Mouse (Mus musculus) megakaryocyte, embryonic 14.5 days (primary cell): ENCODE data around the gene Kcng4. TPM values are rescaled to one million over a fixed set of nuclear protein-coding genes. Genes with fewer than 3 reads are reported as not detected.
A peak's percentile ranks its signal among the peaks of the same experiment; 100 is the strongest.

Experiments
- H3K27me3 ChIP-seq: replicated peaks from 2 replicates; pipeline ENCODE3; 2012; ENCODE audit warnings: inconsistent platforms
- H3K36me3 ChIP-seq: replicated peaks from 2 replicates; pipeline ENCODE3; 2012; ENCODE audit warnings: low read length, inconsistent platforms, mixed read lengths
- H3K4me1 ChIP-seq: 2 replicates; pipeline ENCODE4 v1.6.1; 2012; ENCODE audit warnings: inconsistent platforms
- H3K4me3 ChIP-seq: replicated peaks from 2 replicates; pipeline ENCODE3; 2012; ENCODE audit warnings: moderate library complexity, mild to moderate bottlenecking, inconsistent platforms
- H3K9me3 ChIP-seq: 2 replicates; pipeline ENCODE4 v1.6.1; 2012; ENCODE audit warnings: inconsistent platforms
- FLI1 ChIP-seq: IDR thresholded peaks from 2 replicates; pipeline ENCODE4 v1.6.1; 2012; ENCODE audit warnings: low read length, inconsistent platforms, mixed read lengths
- GATA1 ChIP-seq: IDR thresholded peaks from 3 replicates; pipeline ENCODE4 v1.6.1; 2012; ENCODE audit warnings: mixed read lengths, low read length, inconsistent platforms, borderline replicate concordance
- polyA plus RNA-seq: library from polyadenylated mRNA; stranded (reverse); fragments of >175 nt; gene quantifications from 2 replicates; pipeline ENCODE4 v1.2.3, GENCODE M21; 2012; ENCODE audit warnings: low replicate concordance; ENCODE audit not compliant: insufficient read depth

Gene Kcng4
- polyA plus RNA-seq, 1 experiment: not detected

DNA sequence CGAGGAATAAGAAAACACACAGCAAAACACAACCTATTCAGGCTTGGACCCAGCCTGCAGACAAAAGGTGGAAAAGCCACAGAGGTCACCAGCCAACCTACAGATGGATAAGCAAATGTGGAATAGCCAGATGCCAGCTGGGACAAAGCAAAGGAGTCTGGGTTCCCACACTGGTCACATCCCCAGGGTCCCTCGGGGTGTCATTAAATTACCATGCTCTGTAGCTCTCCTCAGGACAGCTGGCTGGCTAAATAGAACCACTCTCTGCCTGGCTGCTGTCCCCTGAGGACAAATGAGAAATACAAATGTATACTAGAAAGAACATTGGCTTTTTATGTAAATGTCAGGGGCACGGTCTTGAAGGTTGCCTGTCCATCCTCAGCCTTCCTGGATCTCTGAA lies 4.6 kb downstream of the Kcng4 start:
- Histone ChIP-seq H3K9me3 (peaks cover 5% of the 10 kb centered on the region), H3K36me3 (no peaks in the 10 kb centered on the region), H3K4me3 (no peak overlapping the region), H3K27me3 (peaks cover 74% of the 10 kb centered on the region), H3K4me1 (peaks cover 19% of the 10 kb centered on the region)
- no peak for TF ChIP-seq GATA1
- TF ChIP-seq FLI1: no peak

DNA sequence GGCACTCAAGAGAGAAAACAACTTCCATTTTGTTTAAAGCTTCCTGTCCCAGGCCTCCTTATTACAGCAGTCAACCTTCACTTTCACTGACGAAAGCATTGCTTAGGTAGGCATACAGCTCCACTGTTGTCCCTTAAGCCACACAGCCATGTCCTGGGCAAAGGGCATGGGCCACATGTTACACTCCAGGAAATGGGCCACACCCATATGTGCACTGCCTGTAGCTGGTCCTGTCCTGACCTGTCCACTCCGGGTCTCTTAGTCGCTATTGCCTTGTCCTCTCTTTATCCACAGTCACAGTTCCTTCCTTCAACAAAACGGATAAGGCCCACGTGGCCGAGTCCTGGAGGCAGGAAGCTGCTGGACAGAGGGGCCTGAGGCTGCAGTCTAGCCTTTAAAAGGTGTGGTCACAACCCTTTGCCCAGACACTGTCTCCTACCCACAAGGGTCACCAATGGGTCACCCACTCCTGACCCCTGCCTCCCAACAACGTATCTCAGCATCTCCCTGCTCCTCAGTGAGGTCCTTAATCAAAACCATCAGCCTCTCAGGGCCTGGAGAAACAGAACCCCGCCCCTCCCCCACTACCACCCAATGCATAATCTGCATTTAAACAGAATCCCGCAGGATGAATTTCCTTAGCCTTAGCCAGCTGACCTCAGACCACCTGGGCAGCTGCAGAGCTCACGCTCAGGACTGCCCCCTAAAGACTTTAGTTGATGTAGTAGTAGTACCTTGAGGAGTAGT lies 7.7 kb downstream of the Kcng4 start:
- Histone ChIP-seq H3K36me3 (no peaks in the 10 kb centered on the region), H3K9me3 (peaks cover 7% of the 10 kb centered on the region), H3K4me1 (peaks cover 19% of the 10 kb centered on the region), H3K27me3 (peaks cover 71% of the 10 kb centered on the region), H3K4me3 (peak overlapping the region; percentile 13)
- TF ChIP-seq GATA1 (no peak), FLI1 (no peak)

DNA sequence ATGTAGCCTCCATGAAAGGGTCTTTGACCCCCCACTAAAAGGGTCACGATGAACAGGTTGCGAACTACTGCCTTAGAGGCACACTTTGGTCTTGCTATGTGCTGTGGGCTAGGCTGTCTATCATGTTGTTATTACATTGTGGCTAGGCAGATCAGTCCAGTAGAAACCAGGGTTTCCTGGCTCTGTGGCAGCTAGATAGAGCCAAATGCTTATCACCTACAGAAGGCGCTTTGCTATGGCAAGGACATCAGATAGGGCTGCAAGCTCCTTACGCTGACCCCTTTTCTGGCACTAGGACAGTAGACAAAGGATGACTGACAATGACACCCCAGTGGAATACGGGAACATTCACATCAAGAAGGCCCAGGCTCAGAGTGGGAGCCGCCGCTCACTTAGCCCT lies 8.3 kb downstream of the Kcng4 start:
- H3K36me3 ChIP-seq: no peaks in the 10 kb centered on the region
- no peak overlapping the region for H3K4me3 ChIP-seq
- H3K4me1 ChIP-seq: peaks cover 19% of the 10 kb centered on the region
- TF ChIP-seq FLI1: no peak
- H3K9me3 ChIP-seq: peaks cover 7% of the 10 kb centered on the region
- peaks cover 69% of the 10 kb centered on the region for H3K27me3 ChIP-seq

DNA sequence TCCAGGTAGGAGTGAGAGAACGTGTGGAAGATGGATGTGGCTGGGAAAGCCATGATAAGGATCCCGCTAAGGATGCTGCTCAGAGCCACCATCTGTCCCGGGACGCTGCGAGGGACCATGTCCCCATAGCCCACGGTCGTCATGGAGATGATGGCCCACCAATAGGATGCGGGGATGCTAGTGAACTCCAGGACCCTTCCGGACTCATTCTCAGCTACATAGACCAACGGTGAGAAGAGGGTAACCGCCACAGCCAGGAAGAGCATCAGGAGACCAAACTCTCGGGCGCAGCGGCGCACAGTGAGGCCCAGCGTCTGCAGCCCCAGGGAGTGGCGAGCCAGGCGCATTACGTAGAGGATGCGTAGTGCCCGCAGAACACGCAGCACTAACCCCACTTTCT lies 9.7 kb downstream of the Kcng4 start:
- H3K36me3 ChIP-seq: no peaks in the 10 kb centered on the region
- no peak for TF ChIP-seq GATA1
- H3K4me1 ChIP-seq: peaks cover 19% of the 10 kb centered on the region
- H3K4me3 ChIP-seq: no peak overlapping the region
- peaks cover 7% of the 10 kb centered on the region for H3K9me3 ChIP-seq
- H3K27me3 ChIP-seq: peaks cover 65% of the 10 kb centered on the region

DNA sequence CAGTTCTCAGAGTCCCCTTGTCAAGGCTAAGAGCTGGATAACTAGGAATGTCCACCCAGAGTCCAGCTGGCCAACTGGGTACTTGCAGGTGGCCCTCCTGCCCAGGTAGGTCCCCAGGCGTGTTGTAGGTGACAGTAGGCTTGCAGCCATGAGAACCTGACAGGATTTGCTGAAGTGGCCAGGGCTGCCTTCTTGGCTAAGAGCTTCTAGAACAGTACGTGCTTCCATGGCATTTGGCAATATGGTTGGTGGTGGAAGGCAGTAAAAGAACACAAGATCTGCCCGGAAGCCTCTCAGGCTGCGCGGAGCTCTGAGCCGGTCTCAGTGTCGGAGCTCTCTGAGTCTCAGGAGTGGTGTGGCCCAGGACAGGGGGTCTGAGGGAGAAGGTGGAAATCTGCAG lies 10.6 kb downstream of the Kcng4 start:
- H3K4me3 ChIP-seq: no peak overlapping the region
- no peaks in the 10 kb centered on the region for H3K36me3 ChIP-seq
- peaks cover 7% of the 10 kb centered on the region for H3K9me3 ChIP-seq
- H3K27me3 ChIP-seq: peaks cover 63% of the 10 kb centered on the region
- peaks cover 19% of the 10 kb centered on the region for H3K4me1 ChIP-seq
- TF ChIP-seq GATA1: no peak
- no peak for TF ChIP-seq FLI1

DNA sequence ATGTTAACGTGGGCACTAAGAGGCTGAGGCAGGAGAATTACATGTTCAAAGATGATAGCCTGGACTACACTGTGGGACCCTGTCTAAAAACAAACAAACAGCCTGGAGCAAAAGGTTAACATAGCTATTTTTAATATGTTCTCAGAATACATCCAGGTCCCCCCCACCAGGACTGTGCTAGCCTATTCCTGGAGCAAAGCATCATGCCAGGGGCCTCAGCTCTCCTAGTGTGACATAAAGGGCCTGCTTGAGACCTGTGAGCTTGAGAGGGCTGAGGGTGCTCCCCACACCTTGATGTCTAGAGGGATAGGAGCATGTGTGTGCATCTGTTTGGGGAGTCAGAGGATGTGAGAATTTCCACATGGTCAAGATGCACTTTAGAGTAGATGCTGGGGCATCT lies 11.7 kb downstream of the Kcng4 start:
- Histone ChIP-seq H3K9me3 (peaks cover 7% of the 10 kb centered on the region), H3K36me3 (no peaks in the 10 kb centered on the region), H3K4me1 (peaks cover 16% of the 10 kb centered on the region), H3K27me3 (peaks cover 60% of the 10 kb centered on the region), H3K4me3 (no peak overlapping the region)
- TF ChIP-seq FLI1 (no peak), GATA1 (no peak)

DNA sequence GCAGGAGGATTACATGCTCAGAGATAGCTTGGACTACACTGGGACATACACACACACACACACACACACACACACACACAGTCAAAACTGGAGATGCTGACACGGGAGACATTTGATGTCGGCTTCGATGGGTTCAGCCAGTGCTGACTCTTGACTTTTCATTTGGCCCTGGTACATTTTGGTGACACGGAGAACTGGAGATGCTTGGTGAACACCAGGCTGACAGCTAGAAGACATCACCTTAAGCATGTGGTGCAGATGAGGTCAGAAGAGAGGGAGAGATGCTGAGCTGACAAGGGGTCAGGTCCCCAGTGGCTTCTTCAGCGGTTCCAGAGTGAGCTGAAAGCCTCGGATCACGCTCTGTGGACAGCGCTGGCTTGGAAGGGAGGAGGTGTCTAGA lies 12.4 kb downstream of the Kcng4 start:
- Histone ChIP-seq H3K36me3 (no peaks in the 10 kb centered on the region), H3K4me3 (no peak overlapping the region), H3K9me3 (peaks cover 7% of the 10 kb centered on the region), H3K27me3 (peaks cover 63% of the 10 kb centered on the region), H3K4me1 (peaks cover 14% of the 10 kb centered on the region)
- TF ChIP-seq GATA1 (no peak), FLI1 (no peak)

DNA sequence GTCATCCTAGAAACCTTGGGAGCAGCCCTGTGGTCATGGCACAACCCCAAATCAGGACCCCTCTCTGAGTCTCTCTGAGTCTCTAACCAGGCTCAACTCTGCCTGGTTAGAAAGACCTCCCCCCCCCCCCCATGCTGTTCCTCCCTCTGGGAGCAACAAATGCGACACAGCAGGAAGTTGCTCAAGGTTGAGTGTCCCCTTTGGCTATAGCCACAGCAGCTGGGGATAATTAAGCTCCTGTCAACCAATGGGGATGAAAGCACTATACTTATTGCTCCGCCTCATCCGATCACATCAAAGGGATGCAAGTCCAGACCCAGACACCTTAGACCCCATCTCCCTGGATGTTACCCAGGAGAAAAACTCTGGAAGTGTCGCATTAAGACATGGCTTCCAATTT lies 12.9 kb downstream of the Kcng4 start:
- Histone ChIP-seq H3K36me3 (no peaks in the 10 kb centered on the region), H3K9me3 (peaks cover 7% of the 10 kb centered on the region), H3K4me3 (no peak overlapping the region), H3K4me1 (peaks cover 9% of the 10 kb centered on the region), H3K27me3 (peaks cover 68% of the 10 kb centered on the region)
- no peak for TF ChIP-seq FLI1
- TF ChIP-seq GATA1: no peak

DNA sequence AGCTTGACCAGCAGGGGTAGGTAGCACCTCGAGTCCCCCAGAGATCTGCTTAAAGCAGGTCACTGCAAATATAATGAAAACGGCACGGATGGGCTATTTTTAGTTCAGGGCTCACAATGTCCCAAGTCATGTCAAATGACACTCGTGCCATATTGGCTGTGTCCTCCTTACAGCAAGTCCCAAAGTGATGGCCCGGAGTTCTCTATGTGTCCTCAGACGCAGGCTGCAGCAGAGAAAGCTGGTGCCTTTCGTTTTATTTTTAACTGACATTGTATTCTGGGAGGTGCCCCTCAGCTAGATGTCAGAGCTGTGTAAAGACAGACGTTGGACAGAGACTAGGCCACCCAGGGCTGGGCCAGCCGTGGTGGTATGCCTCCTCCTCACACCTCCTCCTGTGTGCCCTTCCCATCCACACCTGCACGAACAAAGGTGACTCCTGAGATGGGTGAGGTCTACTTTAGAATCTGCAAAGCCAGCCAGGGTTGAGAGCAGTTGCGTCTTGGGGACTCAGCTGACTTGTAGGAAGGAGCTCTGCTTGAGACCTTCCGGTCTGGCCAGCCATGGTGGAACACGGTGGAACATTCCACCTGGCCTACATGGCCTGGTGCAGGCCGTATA lies 14.5 kb downstream of the Kcng4 start:
- TF ChIP-seq FLI1 (no peak), GATA1 (no peak)
- no peaks in the 10 kb centered on the region for H3K4me1 ChIP-seq
- H3K9me3 ChIP-seq: peaks cover 3% of the 10 kb centered on the region; the same call in 1 of the 2 replicates
- peaks cover 78% of the 10 kb centered on the region for H3K27me3 ChIP-seq
- H3K4me3 ChIP-seq: no peak overlapping the region
- H3K36me3 ChIP-seq: no peaks in the 10 kb centered on the region

DNA sequence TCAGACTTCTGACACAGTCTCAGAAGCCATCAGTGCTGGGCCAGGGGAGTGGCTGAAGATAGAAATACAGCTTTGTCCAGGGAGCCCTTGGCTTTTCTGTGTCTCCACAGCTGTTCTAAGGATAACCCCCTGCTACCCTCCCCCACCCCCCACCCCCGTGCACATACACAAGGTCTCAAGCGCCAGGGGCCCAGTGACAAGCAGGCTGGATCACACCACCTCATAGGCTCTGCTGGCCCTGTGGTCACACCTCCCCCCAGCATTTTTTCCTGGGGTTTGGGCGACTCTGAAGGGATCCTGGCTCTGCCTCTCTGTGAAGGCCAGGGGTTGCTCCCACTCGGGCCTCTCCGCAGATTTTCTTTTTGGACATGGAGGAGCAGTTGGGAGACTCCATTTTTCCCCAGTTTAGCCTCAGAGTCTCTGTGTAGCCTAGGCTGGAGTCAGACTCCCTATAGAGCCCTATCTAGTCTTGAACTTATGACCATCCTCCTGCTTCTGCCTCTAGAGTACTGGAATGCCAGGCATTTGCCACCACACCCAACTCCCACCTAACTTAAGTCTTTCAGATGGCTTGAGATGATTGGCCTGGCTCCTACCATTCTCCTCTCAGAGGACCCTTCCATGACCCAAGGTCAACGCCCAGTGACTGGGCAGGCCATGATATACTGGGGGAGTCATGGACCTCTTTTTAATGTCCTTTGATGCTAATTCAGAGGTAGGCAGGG lies 15.2 kb downstream of the Kcng4 start:
- no peak for TF ChIP-seq GATA1
- TF ChIP-seq FLI1: no peak
- H3K27me3 ChIP-seq: peaks cover 78% of the 10 kb centered on the region
- H3K4me3 ChIP-seq: no peak overlapping the region
- no peaks in the 10 kb centered on the region for H3K4me1 ChIP-seq
- H3K36me3 ChIP-seq: no peaks in the 10 kb centered on the region
- no peaks in the 10 kb centered on the region for H3K9me3 ChIP-seq
